Mouse (Mus musculus) embryonic facial prominence, embryonic 13.5 days (tissue): ENCODE results near the gene 4933416C03Rik. TPM values are rescaled to one million over a fixed set of nuclear protein-coding genes. Genes with fewer than 3 reads are reported as not detected.

Experiments used
- ATAC-seq: fragments of 200-750 bp; cut with Nextera tagmentation; 2 replicates; pipeline ENCODE4 v1.8.0; 2017; ENCODE audit warnings: low read depth; ENCODE audit not compliant: insufficient number of reproducible peaks, insufficient read depth, low FRiP score, low TSS enrichment
- H3K27ac ChIP-seq: fragments of 300-500 bp; sonication (generic); 2 replicates; pipeline ENCODE4 v1.5.1; 2015; ENCODE audit warnings: moderate library complexity, mild to moderate bottlenecking, inconsistent platforms
- H3K27me3 ChIP-seq: fragments of 300-500 bp; sonication (generic); 2 replicates; pipeline ENCODE4 v1.6.1; 2015; ENCODE audit warnings: mild to moderate bottlenecking, inconsistent platforms
- H3K36me3 ChIP-seq: fragments of 300-500 bp; sonication (generic); 2 replicates; pipeline ENCODE4 v1.6.1; 2015; ENCODE audit warnings: mild to moderate bottlenecking, inconsistent platforms
- H3K4me1 ChIP-seq: fragments of 300-500 bp; sonication (generic); 2 replicates; pipeline ENCODE4 v1.6.1; 2015; ENCODE audit warnings: inconsistent platforms
- H3K4me2 ChIP-seq: fragments of 300-500 bp; sonication (generic); 2 replicates; pipeline ENCODE4 v1.6.1; 2015; ENCODE audit warnings: moderate library complexity, mild to moderate bottlenecking, inconsistent platforms
- H3K4me3 ChIP-seq: fragments of 300-500 bp; sonication (generic); 2 replicates; pipeline ENCODE4 v1.5.1; 2015; ENCODE audit warnings: mild to moderate bottlenecking, inconsistent platforms
- H3K9ac ChIP-seq: fragments of 300-500 bp; sonication (generic); 2 replicates; pipeline ENCODE4 v1.6.1; 2015; ENCODE audit warnings: mild to moderate bottlenecking, inconsistent platforms
- H3K9me3 ChIP-seq: fragments of 300-500 bp; sonication (generic); 2 replicates; pipeline ENCODE4 v1.6.1; 2016; ENCODE audit warnings: inconsistent platforms
- WGBS: fragments of 180-500 bp; shearing (Covaris S2); methylation state at CpG from one replicate; pipeline ENCODE4 v1.1.7; 2015; ENCODE audit warnings: mixed read lengths; 5-methylcytosine and 5-hydroxymethylcytosine counted together
- polyA plus RNA-seq: library from polyadenylated mRNA; unstranded; fragments of >200 nt; fragmentation: Nextera tagmentation; extraction: Ambion mirVana; gene quantifications from 2 replicates; pipeline ENCODE4 v1.2.1, GENCODE M21; 2015

Gene 4933416C03Rik
- polyA plus RNA-seq, 1 experiment from 2014 or later = not detected

DNA sequence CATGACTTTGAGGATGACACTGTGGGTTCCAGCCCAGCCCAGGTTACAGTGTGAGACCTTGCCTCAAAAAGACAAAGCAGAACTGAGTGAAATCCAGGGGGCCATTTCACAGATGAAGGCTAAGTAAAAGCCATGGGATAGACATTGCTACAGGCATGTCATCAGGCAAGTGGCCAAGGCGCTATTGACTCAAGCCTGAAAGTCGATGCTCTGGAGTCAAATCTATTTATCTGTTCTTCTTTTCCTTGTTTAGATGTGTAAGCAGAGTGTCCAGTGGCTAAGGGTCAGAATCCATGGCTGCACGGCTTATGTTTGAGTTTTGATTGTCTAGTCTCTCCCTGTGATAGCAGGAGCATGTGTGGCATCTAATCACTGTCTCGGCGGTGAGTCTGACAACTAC, 35.1 kb downstream of the 4933416C03Rik start:
- Histone ChIP-seq H3K4me1 (peaks cover 2% of the 10 kb centered on the region; the same call in 1 of the 2 replicates), H3K9me3 (no peaks in the 10 kb centered on the region), H3K27me3 (peaks cover 8% of the 10 kb centered on the region; the same call in 1 of the 2 replicates), H3K27ac (no peak overlapping the region), H3K4me2 (no peak overlapping the region), H3K9ac (no peak overlapping the region), H3K4me3 (no peak overlapping the region), H3K36me3 (no peaks in the 10 kb centered on the region)
- ATAC-seq = no peak
- 82% methylated on average over 5 of the region's 5 CpGs for WGBS

DNA sequence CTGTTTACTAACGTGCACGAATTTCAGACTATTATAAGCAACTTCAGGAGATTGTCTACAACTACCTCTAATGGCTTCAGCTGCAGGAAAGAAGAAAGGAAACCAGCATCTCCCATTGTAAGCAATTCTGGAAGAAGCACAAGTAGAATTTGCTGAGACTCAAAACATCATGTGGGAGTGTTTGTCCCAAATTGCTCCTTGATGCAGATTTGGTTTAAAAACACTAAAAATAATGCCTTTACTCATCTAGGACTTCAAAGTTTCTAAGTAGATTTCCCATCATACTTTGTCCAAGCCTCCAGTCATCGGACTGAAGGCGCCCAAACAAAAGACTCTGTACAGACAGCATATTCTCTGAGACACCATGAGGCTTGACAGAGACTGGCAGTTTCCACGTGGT, 37.8 kb downstream of the 4933416C03Rik start:
- ATAC-seq = no peak
- H3K9me3 ChIP-seq = no peaks in the 10 kb centered on the region
- H3K27ac ChIP-seq = no peak overlapping the region
- 90% methylated on average over 5 of the region's 5 CpGs for WGBS
- no peaks in the 10 kb centered on the region for H3K36me3 ChIP-seq
- H3K4me1 ChIP-seq = peaks cover 16% of the 10 kb centered on the region
- H3K27me3 ChIP-seq = peaks cover 8% of the 10 kb centered on the region; the same call in 1 of the 2 replicates
- H3K9ac ChIP-seq = no peak overlapping the region
- no peak overlapping the region for H3K4me3 ChIP-seq
- H3K4me2 ChIP-seq = no peak overlapping the region

Other genes starting within 250 kb of the 4933416C03Rik start
- 2.1 and 2.4 TPM in 2 replicates for gene Ptprr, start 95.7 kb downstream of the 4933416C03Rik start, polyA plus RNA-seq
- 2.7 and 2.8 TPM in 2 replicates for gene Ptprb, start 161.6 kb upstream of the 4933416C03Rik start, polyA plus RNA-seq